Mouse (Mus musculus) ovary, postnatal 10 days (tissue): ENCODE results near the gene Fggy.
A peak's percentile ranks its signal among the peaks of the same experiment; 100 is the strongest.

Experiments
- DNase-seq: peaks from one replicate; pipeline ENCODE4 v3.0.0; 2022; ENCODE audit warnings: low spot score

Gene Fggy

GRCm38 (mm10) chr4:95861074-95861473 is 303.8 kb downstream of the Fggy start:
- DNase-seq, result no peak

GRCm38 (mm10) chr4:95861741-95862155 is 304.4 kb downstream of the Fggy start:
- DNase-seq, result no peak

GRCm38 (mm10) chr4:95862276-95862675 is 305.0 kb downstream of the Fggy start:
- DNase-seq, result no peak

- peak; percentile 19 for DNase-seq
Measured at GRCm38 (mm10) chr4:95862781-95863499, 305.6 kb downstream of the Fggy start.

GRCm38 (mm10) chr4:95863500-95863803 is 306.1 kb downstream of the Fggy start:
- no peak for DNase-seq

GRCm38 (mm10) chr4:95865251-95865650 is 307.9 kb downstream of the Fggy start:
- DNase-seq, result no peak

GRCm38 (mm10) chr4:95865882-95866281 is 308.6 kb downstream of the Fggy start:
- DNase-seq, result no peak

- DNase-seq, result no peak
Measured at GRCm38 (mm10) chr4:95867103-95867502, 309.8 kb downstream of the Fggy start.

- no peak for DNase-seq
Measured at GRCm38 (mm10) chr4:95868348-95868747, 311.0 kb downstream of the Fggy start.

GRCm38 (mm10) chr4:95871216-95871881 is 314.0 kb downstream of the Fggy start:
- no peak for DNase-seq

GRCm38 (mm10) chr4:95875896-95876295 is 318.6 kb downstream of the Fggy start:
- DNase-seq, result no peak

- no peak for DNase-seq
Measured at GRCm38 (mm10) chr4:95877436-95877835, 320.1 kb downstream of the Fggy start.

GRCm38 (mm10) chr4:95881751-95882350 is 324.5 kb downstream of the Fggy start:
- DNase-seq, result no peak

- no peak for DNase-seq
Measured at GRCm38 (mm10) chr4:95884184-95885145, 327.2 kb downstream of the Fggy start.

- no peak for DNase-seq
Measured at GRCm38 (mm10) chr4:95895199-95895754, 338.0 kb downstream of the Fggy start.

GRCm38 (mm10) chr4:95896571-95896970 is 339.3 kb downstream of the Fggy start:
- DNase-seq, result no peak

GRCm38 (mm10) chr4:95897236-95897874 is 340.0 kb downstream of the Fggy start:
- DNase-seq, result no peak

GRCm38 (mm10) chr4:95898714-95899113 is 341.4 kb downstream of the Fggy start:
- DNase-seq, result no peak

- DNase-seq, result no peak
Measured at GRCm38 (mm10) chr4:95899926-95900712, 342.8 kb downstream of the Fggy start.

- DNase-seq, result no peak
Measured at GRCm38 (mm10) chr4:95900815-95901214, 343.5 kb downstream of the Fggy start.

- no peak for DNase-seq
Measured at GRCm38 (mm10) chr4:95906141-95906540, 348.8 kb downstream of the Fggy start.
